Mouse (Mus musculus): ENCODE measurements around the gene Scly. TPM values are rescaled to one million over a fixed set of nuclear protein-coding genes. Genes with fewer than 3 reads are reported as not detected.

Scly gene
- polyA plus RNA-seq, 1 experiment from 2014 or later = 13.4 TPM

DNA sequence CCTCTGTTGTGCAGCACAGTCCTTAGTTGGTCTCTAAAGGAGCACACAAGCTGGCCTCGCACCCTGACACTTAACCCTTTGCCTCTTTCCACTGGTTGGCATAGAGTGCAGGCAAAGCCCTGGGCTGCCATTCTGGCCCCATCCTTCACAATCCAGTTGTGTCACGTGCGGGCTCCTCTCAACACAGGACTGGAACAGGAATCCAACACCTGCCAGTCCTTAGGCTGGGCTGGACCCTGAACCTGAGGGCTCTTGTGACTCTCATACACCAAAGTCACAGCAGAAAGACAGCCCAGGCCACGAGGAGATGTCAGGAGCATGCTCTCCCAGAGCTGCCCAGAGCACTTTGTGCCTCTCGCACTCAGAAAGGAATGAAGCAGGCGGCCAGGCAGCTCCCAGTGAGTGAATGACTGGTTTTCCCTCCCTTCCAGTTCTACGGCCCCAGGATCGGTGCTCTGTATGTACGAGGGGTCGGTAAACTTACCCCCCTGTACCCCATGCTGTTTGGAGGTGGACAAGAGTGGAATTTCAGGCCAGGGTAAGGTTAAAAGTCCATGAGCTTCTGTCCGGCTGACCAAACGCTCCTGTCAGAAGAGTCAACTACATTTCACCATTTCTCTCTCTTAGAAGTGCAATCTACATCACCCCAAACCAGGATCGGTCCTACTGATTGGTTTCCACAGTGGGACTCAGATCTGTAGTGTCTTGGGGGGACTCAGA lies 11.4 kb downstream of the Scly start:
- DNase-seq (ENCODE audit: low spot score) = no peak
- no peaks in the 10 kb centered on the region for H3K9me3 ChIP-seq (replicated peaks)
- no peak overlapping the region for H3K27ac ChIP-seq
- 93% methylated on average over 13 of the region's 13 CpGs for WGBS
- H3K4me1 ChIP-seq = peaks cover 7% of the 10 kb centered on the region
- peaks cover 71% of the 10 kb centered on the region for H3K36me3 ChIP-seq
- H3K4me3 ChIP-seq = no peak overlapping the region
- H3K27me3 ChIP-seq (ENCODE audit: low read depth, poor library complexity, severe bottlenecking) = no peaks in the 10 kb centered on the region

DNA sequence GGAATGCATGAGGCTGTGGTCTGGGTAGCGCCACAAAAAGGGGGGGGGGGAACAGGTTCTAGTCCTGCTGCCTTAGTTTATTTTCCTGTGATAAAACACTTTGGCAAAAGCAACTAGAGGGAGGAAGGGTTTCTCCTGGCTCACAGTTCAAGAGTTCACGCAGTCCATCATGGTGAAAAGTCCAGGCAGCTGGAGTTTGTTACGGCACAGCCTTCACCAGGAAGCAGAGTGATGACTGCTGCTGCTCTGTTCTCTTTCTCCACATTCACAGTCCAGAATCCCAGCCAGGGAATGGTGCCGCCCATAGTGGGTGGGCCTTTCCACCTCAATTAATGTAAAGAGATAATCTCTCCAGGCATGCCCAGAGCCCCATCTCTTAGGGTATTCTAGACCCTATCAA lies 14.1 kb downstream of the Scly start:
- no peaks in the 10 kb centered on the region for H3K27me3 ChIP-seq (ENCODE audit: low read depth, poor library complexity, severe bottlenecking)
- no peak overlapping the region for H3K4me3 ChIP-seq
- H3K36me3 ChIP-seq = peaks cover 51% of the 10 kb centered on the region
- no peak overlapping the region for H3K27ac ChIP-seq
- DNase-seq (ENCODE audit: low spot score) = no peak
- 90% methylated on average over 4 of the region's 4 CpGs for WGBS
- no peaks in the 10 kb centered on the region for H3K9me3 ChIP-seq (replicated peaks)
- H3K4me1 ChIP-seq = peaks cover 7% of the 10 kb centered on the region

DNA sequence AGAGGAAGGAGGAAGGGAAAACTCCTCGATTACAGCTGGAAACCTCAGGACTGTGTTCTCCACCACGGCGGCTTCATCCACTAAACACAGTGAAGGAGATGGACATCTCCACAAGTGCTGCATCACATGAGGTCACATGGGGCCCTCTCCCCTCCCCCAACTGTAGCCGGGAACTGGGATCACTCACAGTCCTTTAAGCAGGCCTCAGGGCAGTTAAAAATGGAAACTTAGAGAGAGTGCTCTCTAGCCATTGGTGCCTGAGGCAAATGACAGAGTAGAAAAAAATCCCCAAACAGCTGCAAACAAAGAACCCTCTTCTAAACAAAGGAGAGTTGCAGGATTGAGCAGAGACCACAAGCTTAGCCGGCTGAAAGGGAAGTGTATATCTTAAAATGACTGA lies 15.1 kb downstream of the Scly start:
- Histone ChIP-seq H3K36me3 (peaks cover 44% of the 10 kb centered on the region), H3K27ac (peak overlapping the region; percentile 56), H3K4me1 (peaks cover 7% of the 10 kb centered on the region), H3K4me3 (no peak overlapping the region), H3K27me3 (ENCODE audit: low read depth, poor library complexity, severe bottlenecking) (no peaks in the 10 kb centered on the region), H3K9me3 (replicated peaks) (no peaks in the 10 kb centered on the region)
- WGBS = 63% methylated on average over 5 of the region's 5 CpGs
- DNase-seq (ENCODE audit: low spot score) = no peak

DNA sequence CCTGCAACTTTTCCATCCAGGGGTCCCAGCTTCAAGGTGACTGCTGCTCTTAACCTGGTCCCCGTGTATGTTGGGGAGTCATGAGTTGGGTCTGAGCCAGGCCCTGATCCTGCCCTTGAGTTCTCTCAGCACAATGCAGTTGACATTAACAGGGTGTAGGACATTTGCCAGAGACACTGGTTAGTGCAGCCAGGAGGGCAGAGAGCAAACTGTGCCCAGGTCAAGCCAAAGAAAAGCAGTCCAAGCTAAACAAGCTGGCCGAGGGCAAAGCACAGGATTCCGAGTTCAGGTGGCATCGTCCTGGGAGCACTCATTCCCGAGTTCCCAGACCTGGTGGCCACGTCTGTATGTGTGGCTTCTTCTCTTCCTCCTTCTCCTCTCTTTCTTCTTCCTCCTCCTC lies 19.5 kb downstream of the Scly start:
- Histone ChIP-seq H3K27me3 (ENCODE audit: low read depth, poor library complexity, severe bottlenecking) (no peaks in the 10 kb centered on the region), H3K9me3 (replicated peaks) (no peaks in the 10 kb centered on the region), H3K27ac (no peak overlapping the region), H3K4me3 (no peak overlapping the region), H3K36me3 (peaks cover 6% of the 10 kb centered on the region; the same call in 1 of the 2 replicates), H3K4me1 (peaks cover 15% of the 10 kb centered on the region)
- no peak for DNase-seq (ENCODE audit: low spot score)
- WGBS = 88% methylated on average over 6 of the region's 6 CpGs

DNA sequence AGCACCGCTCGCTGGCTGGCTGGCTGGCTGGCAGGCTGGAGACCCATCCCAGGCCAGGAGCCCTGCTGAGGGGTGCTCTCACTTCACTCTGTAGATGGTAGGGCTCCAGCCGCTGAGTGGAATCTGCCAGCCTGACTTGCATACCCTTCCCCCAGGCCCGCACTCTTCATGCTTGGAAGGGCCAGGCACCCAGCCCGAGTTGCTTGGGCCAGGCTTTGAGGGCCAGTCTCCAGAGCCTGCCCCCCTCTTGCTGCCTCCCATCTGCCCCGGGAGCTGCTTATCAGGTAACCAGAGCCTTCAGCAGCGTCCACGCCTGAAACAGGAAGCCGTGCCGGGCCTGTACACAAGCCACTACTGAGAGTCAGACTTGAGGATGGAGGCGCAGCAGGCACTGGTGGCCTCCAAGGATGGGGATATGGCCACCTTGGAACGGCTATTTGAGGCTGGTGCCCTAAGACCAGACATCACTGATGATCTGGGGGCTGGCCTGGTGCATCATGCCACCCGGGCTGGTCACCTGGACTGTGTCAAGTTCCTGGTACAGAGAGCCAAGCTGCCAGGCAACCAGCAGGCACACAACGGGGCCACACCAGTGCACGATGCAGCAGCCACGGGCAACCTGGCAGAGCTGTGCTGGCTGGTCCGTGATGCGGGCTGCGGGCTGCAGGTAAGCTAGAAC lies 23.8 kb downstream of the Scly start, which contains the start of gene Espnl:
TSS of gene Espnl (plus strand) at position 316 of the 679 bp plus-strand sequence.
- no peak for DNase-seq (ENCODE audit: low spot score)
- Histone ChIP-seq H3K4me3 (no peak within 1 kb of the TSS), H3K4me1 (peaks cover 8% of the 10 kb centered on the region), H3K9me3 (replicated peaks) (no peaks in the 10 kb centered on the region), H3K27me3 (ENCODE audit: low read depth, poor library complexity, severe bottlenecking) (no peaks in the 10 kb centered on the region), H3K27ac (peak within 1 kb of the TSS; percentile 61), H3K36me3 (no peaks in the 10 kb centered on the region)
- 75% methylated on average over 19 of the region's 19 CpGs for WGBS

DNA sequence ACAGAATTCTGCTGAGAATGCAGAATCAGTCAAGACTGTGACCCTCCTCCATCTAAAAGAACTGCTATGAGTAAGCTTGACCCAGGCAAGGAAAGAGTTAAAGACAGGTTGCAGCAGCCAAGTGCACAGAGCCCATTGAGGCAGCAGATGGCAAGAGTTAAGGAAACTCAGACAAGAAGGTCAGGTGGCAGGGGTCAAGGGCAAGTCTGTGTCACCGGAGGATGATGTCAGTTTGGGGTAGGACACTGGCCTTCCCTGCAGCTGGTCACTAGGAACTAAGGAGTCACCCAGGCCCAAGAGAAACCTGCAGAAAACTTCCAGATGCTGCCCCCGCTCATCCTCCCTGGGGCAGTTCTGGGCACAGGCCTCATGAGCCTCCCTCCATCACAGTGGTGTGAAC lies 26.5 kb downstream of the Scly start:
- Histone ChIP-seq H3K36me3 (no peaks in the 10 kb centered on the region), H3K27me3 (ENCODE audit: low read depth, poor library complexity, severe bottlenecking) (no peaks in the 10 kb centered on the region), H3K9me3 (replicated peaks) (no peaks in the 10 kb centered on the region), H3K27ac (0 out of 2 replicates have a peak overlapping the region, but pooled peaks have one; percentile 7), H3K4me1 (peaks cover 13% of the 10 kb centered on the region), H3K4me3 (no peak overlapping the region)
- DNase-seq (ENCODE audit: low spot score) = no peak
- 68% methylated on average over 2 of the region's 2 CpGs for WGBS

DNA sequence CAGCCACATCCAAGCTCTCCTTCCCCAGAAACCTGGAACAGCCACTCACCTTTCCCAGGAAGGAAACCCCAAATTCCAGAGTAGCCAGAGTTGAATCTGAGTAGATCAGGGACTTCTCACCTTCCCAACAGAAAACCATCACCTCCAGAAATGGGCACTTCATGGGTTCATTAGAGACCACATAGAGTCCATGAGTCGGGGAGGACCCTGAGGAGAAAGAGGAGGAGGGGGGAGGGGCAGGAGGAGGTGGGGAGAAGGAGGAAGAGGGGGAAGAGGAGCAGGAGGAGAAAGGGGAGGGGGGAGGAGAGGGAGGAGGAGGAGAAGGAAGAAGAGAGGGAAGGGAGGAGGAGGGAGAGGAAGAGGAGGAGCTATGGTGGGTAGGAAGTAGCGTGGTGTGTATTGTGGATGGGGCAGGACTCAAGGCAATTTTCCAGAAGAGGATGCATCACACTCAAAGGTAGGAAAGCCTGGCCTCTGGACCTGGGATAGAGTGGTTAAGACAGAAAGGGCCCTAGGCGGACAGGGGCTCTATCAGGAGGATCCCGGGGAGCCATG lies 27.4 kb downstream of the Scly start:
- H3K4me1 ChIP-seq = peaks cover 13% of the 10 kb centered on the region
- H3K27ac ChIP-seq = no peak overlapping the region
- no peaks in the 10 kb centered on the region for H3K9me3 ChIP-seq (replicated peaks)
- H3K4me3 ChIP-seq = no peak overlapping the region
- WGBS = 81% methylated on average over 4 of the region's 4 CpGs
- no peak for DNase-seq (ENCODE audit: low spot score)
- no peaks in the 10 kb centered on the region for H3K27me3 ChIP-seq (ENCODE audit: low read depth, poor library complexity, severe bottlenecking)
- no peaks in the 10 kb centered on the region for H3K36me3 ChIP-seq

DNA sequence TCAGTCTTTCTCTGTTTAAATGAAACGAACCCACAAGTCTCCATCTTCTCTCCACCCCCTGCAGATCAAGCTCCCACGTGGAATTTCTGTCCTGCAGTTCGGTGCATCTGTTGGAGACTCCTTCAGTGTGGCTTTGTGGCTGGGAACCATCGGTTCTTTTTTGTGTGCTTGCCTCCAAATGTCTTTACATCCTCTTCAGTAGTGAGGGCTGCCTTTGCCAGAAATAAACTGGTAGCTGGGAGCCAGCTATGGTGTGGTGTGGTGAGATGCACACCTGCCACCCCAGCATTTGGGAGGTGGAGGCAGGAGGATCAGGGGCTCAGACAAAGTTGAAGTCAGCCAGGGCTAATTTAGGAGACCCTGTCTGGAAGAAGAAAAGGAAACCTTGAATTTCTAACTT lies 34.0 kb downstream of the Scly start:
- Histone ChIP-seq H3K27me3 (ENCODE audit: low read depth, poor library complexity, severe bottlenecking) (0 out of 2 replicates have a peak, but pooled peaks cover 8% of the 10 kb centered on the region), H3K4me3 (no peak overlapping the region), H3K9me3 (replicated peaks) (no peaks in the 10 kb centered on the region), H3K4me1 (peaks cover 5% of the 10 kb centered on the region), H3K36me3 (no peaks in the 10 kb centered on the region), H3K27ac (no peak overlapping the region; the same call in 1 of the 2 replicates)
- DNase-seq (ENCODE audit: low spot score) = no peak
- 65% methylated on average over 4 of the region's 4 CpGs for WGBS

DNA sequence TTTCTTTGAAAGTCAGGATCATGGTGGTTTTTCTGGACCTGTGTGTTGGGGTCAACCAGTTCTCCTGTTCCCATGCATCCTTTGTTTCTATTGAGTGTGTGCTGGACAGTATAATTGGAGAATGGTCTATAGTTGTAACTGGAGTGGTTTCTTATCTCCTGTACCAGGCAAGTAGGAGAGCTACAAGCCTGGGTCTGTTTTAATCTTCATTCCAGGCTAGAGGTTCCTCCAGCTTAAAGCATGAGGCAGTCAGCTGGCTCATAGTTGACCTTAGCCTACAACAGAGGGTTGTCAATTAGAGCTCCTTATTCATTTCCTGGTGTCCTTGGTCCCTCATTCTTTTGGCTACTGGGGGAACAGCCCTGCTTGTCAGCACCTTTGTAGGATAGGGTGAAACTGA lies 35.4 kb downstream of the Scly start:
- H3K4me1 ChIP-seq = peaks cover 11% of the 10 kb centered on the region
- H3K27me3 ChIP-seq (ENCODE audit: low read depth, poor library complexity, severe bottlenecking) = 0 out of 2 replicates have a peak, but pooled peaks cover 19% of the 10 kb centered on the region
- H3K4me3 ChIP-seq = no peak overlapping the region
- H3K27ac ChIP-seq = no peak overlapping the region
- DNase-seq (ENCODE audit: low spot score) = no peak
- no peaks in the 10 kb centered on the region for H3K36me3 ChIP-seq
- no peaks in the 10 kb centered on the region for H3K9me3 ChIP-seq (replicated peaks)

DNA sequence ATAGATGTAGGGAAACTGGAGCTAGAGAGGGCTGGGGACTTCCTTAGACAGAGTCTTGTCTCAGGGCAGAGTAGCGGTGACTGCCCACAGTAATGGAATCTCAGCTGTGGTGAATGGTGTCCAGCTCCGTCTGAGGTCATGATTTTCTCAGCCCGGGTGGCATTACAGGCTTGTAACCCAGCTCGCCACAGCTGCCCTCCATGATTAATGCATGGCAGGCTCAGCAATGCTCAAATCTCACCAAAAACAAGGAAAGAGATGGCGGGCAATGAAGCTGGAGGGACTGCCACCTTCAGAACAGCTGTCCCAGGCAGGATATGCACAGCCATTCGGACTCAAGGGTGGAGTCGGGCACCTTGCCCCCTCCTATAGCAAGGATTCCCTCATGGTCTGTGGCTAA lies 39.2 kb downstream of the Scly start:
- 88% methylated on average over 7 of the region's 7 CpGs for WGBS

DNA sequence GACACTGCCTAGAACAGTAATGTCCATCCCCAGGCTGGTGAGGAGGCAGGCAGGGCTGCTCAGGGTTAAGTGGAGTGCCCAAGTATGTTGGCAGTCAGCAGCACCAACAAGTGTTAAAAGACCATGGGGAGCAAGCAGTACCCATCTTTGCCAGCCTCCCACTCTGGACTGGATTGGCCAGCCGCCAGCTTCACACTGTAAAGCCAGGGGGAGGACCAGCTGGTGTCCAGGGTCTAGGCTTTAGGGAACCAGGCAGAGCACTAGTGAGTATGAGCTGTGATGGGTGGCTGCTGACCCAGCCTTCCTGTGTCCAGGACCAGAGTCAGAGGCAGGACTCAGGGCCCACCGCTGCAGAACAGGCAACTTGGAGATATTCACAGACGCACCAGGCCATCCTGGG lies 45.9 kb downstream of the Scly start:
- Histone ChIP-seq H3K36me3 (no peaks in the 10 kb centered on the region), H3K9me3 (replicated peaks) (no peaks in the 10 kb centered on the region), H3K27me3 (ENCODE audit: low read depth, poor library complexity, severe bottlenecking) (peaks cover 84% of the 10 kb centered on the region), H3K27ac (no peak overlapping the region), H3K4me3 (no peak overlapping the region), H3K4me1 (peaks cover 15% of the 10 kb centered on the region)
- 80% methylated on average over 3 of the region's 3 CpGs for WGBS
- DNase-seq (ENCODE audit: low spot score) = no peak

More for the DNA sequence above, 39.2 kb downstream of the Scly start:
- H3K4me3 ChIP-seq = no peak overlapping the region
- no peak overlapping the region for H3K27ac ChIP-seq
- no peaks in the 10 kb centered on the region for H3K36me3 ChIP-seq
- no peak for DNase-seq (ENCODE audit: low spot score)
- H3K9me3 ChIP-seq (replicated peaks) = no peaks in the 10 kb centered on the region
- H3K27me3 ChIP-seq (ENCODE audit: low read depth, poor library complexity, severe bottlenecking) = peaks cover 50% of the 10 kb centered on the region
- peaks cover 10% of the 10 kb centered on the region for H3K4me1 ChIP-seq

DNA sequence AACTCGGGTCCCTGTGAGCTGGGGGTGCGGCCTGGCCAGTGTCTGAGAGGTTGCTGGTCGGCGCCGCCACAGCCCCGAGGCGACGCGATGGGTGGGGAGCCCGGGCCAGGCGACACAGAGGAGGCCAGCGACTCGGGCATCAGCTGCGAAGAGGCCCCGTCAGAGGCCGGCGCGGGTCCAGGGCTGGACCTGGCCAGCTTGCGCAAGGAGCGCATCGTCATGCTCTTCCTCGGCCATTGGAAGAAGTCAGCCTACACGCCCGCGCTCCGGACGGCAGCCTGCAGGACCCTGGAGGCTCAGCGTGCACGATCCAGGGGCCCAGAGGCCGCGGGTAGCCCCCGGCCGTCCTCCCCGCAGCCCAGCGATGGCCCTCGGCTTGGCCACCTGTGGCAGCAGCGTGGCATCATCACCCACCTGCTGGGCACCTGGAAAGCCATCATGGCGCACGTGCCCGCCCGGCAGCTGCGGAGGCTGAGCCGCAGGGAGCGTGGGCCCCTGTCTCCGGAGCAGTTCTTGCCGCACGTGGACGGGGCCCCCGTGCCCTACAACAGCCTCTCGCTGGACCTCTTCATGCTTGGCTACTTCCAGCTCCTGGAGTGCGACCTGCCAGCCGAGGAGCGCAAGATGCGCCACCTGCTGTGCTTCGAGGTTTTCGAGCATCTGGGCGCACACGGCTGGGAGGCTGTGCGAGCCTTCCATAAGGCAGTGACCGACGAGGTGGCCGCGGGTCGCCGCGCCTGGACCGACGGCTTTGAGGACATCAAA lies 47.0 kb downstream of the Scly start:
- peak; percentile 50 for DNase-seq (ENCODE audit: low spot score)
- Histone ChIP-seq H3K4me3 (peak overlapping the region; percentile 45), H3K27ac (no peak overlapping the region; the same call in none of the 2 replicates), H3K9me3 (replicated peaks) (no peaks in the 10 kb centered on the region), H3K27me3 (ENCODE audit: low read depth, poor library complexity, severe bottlenecking) (peaks cover 76% of the 10 kb centered on the region), H3K4me1 (peaks cover 15% of the 10 kb centered on the region), H3K36me3 (no peaks in the 10 kb centered on the region)
- 3% methylated on average over 68 of the region's 68 CpGs for WGBS

Data from limb, embryonic 10.5 days (tissue).